Mouse (Mus musculus) hindbrain, embryonic 12.5 days (tissue): ENCODE results near the gene Ccl28. TPM values are rescaled to one million over a fixed set of nuclear protein-coding genes. Genes with fewer than 3 reads are reported as not detected.
"Not testable (repeated sequence)": the region's sequence is repeated elsewhere in the genome, so short reads cannot be mapped to it uniquely, and the experiment has no call there.

Source experiments
- ATAC-seq: fragments of 200-750 bp; cut with Nextera tagmentation; 2 replicates; pipeline ENCODE4 v1.8.0; 2017; ENCODE audit warnings: moderate TSS enrichment; ENCODE audit not compliant: low FRiP score
- H3K27ac ChIP-seq: fragments of 300-500 bp; sonication (generic); 2 replicates; pipeline ENCODE4 v1.5.1; 2016; ENCODE audit warnings: mild to moderate bottlenecking
- H3K27me3 ChIP-seq: fragments of 300-500 bp; sonication (generic); 2 replicates; pipeline ENCODE4 v1.6.1; 2016; ENCODE audit warnings: mild to moderate bottlenecking
- H3K36me3 ChIP-seq: fragments of 300-500 bp; sonication (generic); 2 replicates; pipeline ENCODE4 v1.6.1; 2016; ENCODE audit warnings: mild to moderate bottlenecking
- H3K4me1 ChIP-seq: fragments of 300-500 bp; sonication (generic); 2 replicates; pipeline ENCODE4 v1.6.1; 2016
- H3K4me2 ChIP-seq: fragments of 300-500 bp; sonication (generic); replicated peaks from 2 replicates; pipeline ENCODE4 v1.6.1; 2016; ENCODE audit warnings: mild to moderate bottlenecking
- H3K4me3 ChIP-seq: fragments of 300-500 bp; sonication (generic); 2 replicates; pipeline ENCODE4 v1.5.1; 2016; ENCODE audit warnings: mild to moderate bottlenecking
- H3K9ac ChIP-seq: fragments of 300-500 bp; sonication (generic); 2 replicates; pipeline ENCODE4 v1.6.1; 2016; ENCODE audit warnings: mild to moderate bottlenecking, moderate library complexity
- H3K9me3 ChIP-seq: fragments of 300-500 bp; sonication (generic); replicated peaks from 2 replicates; pipeline ENCODE4 v1.6.1; 2016; ENCODE audit warnings: mild to moderate bottlenecking
- WGBS: fragments of 180-500 bp; shearing (Covaris S2); methylation state at CpG from one replicate; pipeline ENCODE4 v1.1.7; 2016; 5-methylcytosine and 5-hydroxymethylcytosine counted together
- polyA plus RNA-seq: library from polyadenylated mRNA; unstranded; fragments of >200 nt; fragmentation: Nextera tagmentation; extraction: Ambion mirVana; gene quantifications from 2 replicates; pipeline ENCODE4 v1.2.1, GENCODE M21; 2016

Gene Ccl28
- polyA plus RNA-seq: 0.19 and 0.25 TPM in 2 replicates

GRCm38 (mm10) chr13:119623634-119624033, at the start of gene Ccl28:
TSS of gene Ccl28 (plus strand) at chr13:119623819.
- ATAC-seq: no peak
- 84% methylated on average over 6 of the region's 6 CpGs for WGBS

GRCm38 (mm10) chr13:119596321-119597211, 27.1 kb upstream of the Ccl28 start:
- 66% methylated on average over 16 of the region's 16 CpGs for WGBS
- H3K4me3 ChIP-seq: not testable (repeated sequence)

More at GRCm38 (mm10) chr13:119623634-119624033, at the start of gene Ccl28:
- Histone ChIP-seq H3K9me3 (no peaks in the 10 kb centered on the region), H3K9ac (no peak within 1 kb of the TSS), H3K27ac (no peak within 1 kb of the TSS), H3K27me3 (no peaks in the 10 kb centered on the region), H3K4me2 (no peak within 1 kb of the TSS), H3K4me3 (no peak within 1 kb of the TSS), H3K4me1 (no peaks in the 10 kb centered on the region), H3K36me3 (no peaks in the 10 kb centered on the region)

GRCm38 (mm10) chr13:119598466-119598865, 25.2 kb upstream of the Ccl28 start:
- not testable (repeated sequence) for H3K4me2 ChIP-seq, H3K4me1 ChIP-seq, H3K27ac ChIP-seq, H3K36me3 ChIP-seq, H3K27me3 ChIP-seq, ATAC-seq, H3K9ac ChIP-seq, H3K4me3 ChIP-seq
- H3K9me3 ChIP-seq: peaks cover 16% of the 10 kb centered on the region

More at GRCm38 (mm10) chr13:119596321-119597211, 27.1 kb upstream of the Ccl28 start:
- ATAC-seq: peak; percentile 94
- H3K9me3 ChIP-seq: peaks cover 13% of the 10 kb centered on the region
- not testable (repeated sequence) for H3K27me3 ChIP-seq, H3K36me3 ChIP-seq, H3K27ac ChIP-seq, H3K4me2 ChIP-seq, H3K9ac ChIP-seq, H3K4me1 ChIP-seq

- ATAC-seq, H3K36me3 ChIP-seq, H3K4me2 ChIP-seq, H3K27me3 ChIP-seq, H3K4me3 ChIP-seq, H3K27ac ChIP-seq, H3K9ac ChIP-seq, H3K4me1 ChIP-seq: not testable (repeated sequence)
- H3K9me3 ChIP-seq: peaks cover 22% of the 10 kb centered on the region
- 74% methylated on average over 12 of the region's 12 CpGs for WGBS
These were observed 24.6 kb upstream of the Ccl28 start for GRCm38 (mm10) chr13:119599066-119599465.

- not testable (repeated sequence) for ATAC-seq, H3K4me3 ChIP-seq, H3K4me2 ChIP-seq, H3K27ac ChIP-seq, H3K9ac ChIP-seq, H3K27me3 ChIP-seq, H3K4me1 ChIP-seq, H3K36me3 ChIP-seq
- H3K9me3 ChIP-seq: peaks cover 25% of the 10 kb centered on the region
- WGBS: 61% methylated on average over 2 of the region's 2 CpGs
These were observed 24.1 kb upstream of the Ccl28 start for GRCm38 (mm10) chr13:119599498-119599897.

- H3K27ac ChIP-seq, H3K36me3 ChIP-seq, ATAC-seq, H3K4me2 ChIP-seq, H3K4me1 ChIP-seq, H3K4me3 ChIP-seq, H3K27me3 ChIP-seq, H3K9ac ChIP-seq: not testable (repeated sequence)
- H3K9me3 ChIP-seq: peaks cover 28% of the 10 kb centered on the region
These were observed 23.5 kb upstream of the Ccl28 start for GRCm38 (mm10) chr13:119600166-119600565.

- not testable (repeated sequence) for H3K27ac ChIP-seq, ATAC-seq
These were observed 20.8 kb upstream of the Ccl28 start for GRCm38 (mm10) chr13:119602688-119603331.

GRCm38 (mm10) chr13:119603890-119604289, 19.7 kb upstream of the Ccl28 start:
- H3K27me3 ChIP-seq, H3K4me1 ChIP-seq, H3K4me3 ChIP-seq, H3K27ac ChIP-seq, H3K36me3 ChIP-seq, H3K4me2 ChIP-seq, H3K9ac ChIP-seq: not testable (repeated sequence)
- ATAC-seq: peak; percentile 20; the same call in 1 of the 2 replicates
- WGBS: 92% methylated on average over 8 of the region's 8 CpGs
- H3K9me3 ChIP-seq: peaks cover 15% of the 10 kb centered on the region

More at GRCm38 (mm10) chr13:119602688-119603331, 20.8 kb upstream of the Ccl28 start:
- peaks cover 15% of the 10 kb centered on the region for H3K9me3 ChIP-seq
- not testable (repeated sequence) for H3K9ac ChIP-seq, H3K4me3 ChIP-seq, H3K4me2 ChIP-seq, H3K27me3 ChIP-seq, H3K36me3 ChIP-seq, H3K4me1 ChIP-seq
- WGBS: 60% methylated on average over 13 of the region's 13 CpGs

- WGBS: 92% methylated on average over 8 of the region's 9 CpGs
- ATAC-seq: peak; percentile 30
- H3K36me3 ChIP-seq, H3K4me2 ChIP-seq, H3K4me1 ChIP-seq, H3K27me3 ChIP-seq, H3K27ac ChIP-seq, H3K9ac ChIP-seq, H3K4me3 ChIP-seq: not testable (repeated sequence)
- H3K9me3 ChIP-seq: peaks cover 15% of the 10 kb centered on the region
These were observed 19.3 kb upstream of the Ccl28 start for GRCm38 (mm10) chr13:119604322-119604721.

GRCm38 (mm10) chr13:119618841-119619240, 4.8 kb upstream of the Ccl28 start:
- Histone ChIP-seq H3K4me3 (no peak overlapping the region), H3K4me2 (no peak overlapping the region), H3K27ac (no peak overlapping the region), H3K9ac (no peak overlapping the region), H3K27me3 (no peaks in the 10 kb centered on the region), H3K36me3 (no peaks in the 10 kb centered on the region), H3K9me3 (no peaks in the 10 kb centered on the region), H3K4me1 (no peaks in the 10 kb centered on the region)
- ATAC-seq: no peak
- WGBS: 94% methylated on average over 3 of the region's 3 CpGs

- Histone ChIP-seq H3K4me1 (no peaks in the 10 kb centered on the region), H3K36me3 (no peaks in the 10 kb centered on the region), H3K4me2 (no peak overlapping the region), H3K27me3 (no peaks in the 10 kb centered on the region), H3K27ac (no peak overlapping the region), H3K9ac (no peak overlapping the region), H3K4me3 (no peak overlapping the region), H3K9me3 (no peaks in the 10 kb centered on the region)
- no peak for ATAC-seq
- WGBS: 81% methylated on average over 3 of the region's 3 CpGs
These were observed 3.9 kb upstream of the Ccl28 start for GRCm38 (mm10) chr13:119619735-119620134.

GRCm38 (mm10) chr13:119625952-119626351, 2.3 kb downstream of the Ccl28 start:
- WGBS: 78% methylated on average over 5 of the region's 5 CpGs
- ATAC-seq: not testable (repeated sequence)

More at GRCm38 (mm10) chr13:119625952-119626351, 2.3 kb downstream of the Ccl28 start:
- not testable (repeated sequence) for H3K36me3 ChIP-seq, H3K9me3 ChIP-seq, H3K27me3 ChIP-seq, H3K4me1 ChIP-seq, H3K27ac ChIP-seq, H3K9ac ChIP-seq, H3K4me3 ChIP-seq, H3K4me2 ChIP-seq
